Mouse (Mus musculus) MEL (cell line): ENCODE data around the gene Mrpl51. TPM values are rescaled to one million over a fixed set of nuclear protein-coding genes. Genes with fewer than 3 reads are reported as not detected.

Experiments
- DNase-seq: peaks from one replicate; pipeline ENCODE4 v3.0.0; 2011; ENCODE audit warnings: low read depth, low spot score
- H3K27ac ChIP-seq: 2 replicates; pipeline ENCODE4 v1.5.1; 2012; ENCODE audit warnings: low read depth, mild to moderate bottlenecking, control low read depth, low read length, moderate library complexity; ENCODE audit not compliant: control insufficient read depth
- H3K27me3 ChIP-seq, 2 experiments: fragments of 150-350 bp in 1 of 2; sonication (generic) in 1 of 2; 2 replicates each; pipeline ENCODE4 v1.6.1; 2012; ENCODE audit warnings: low read length in 2 of 2, mild to moderate bottlenecking in 2 of 2, improper control_type of control experiment in 1 of 2, moderate library complexity in 1 of 2; ENCODE audit not compliant: insufficient read depth in 2 of 2, control insufficient read depth in 1 of 2
- H3K36me3 ChIP-seq, 2 experiments: 2 replicates each; pipeline ENCODE4 v1.6.1; 2012 to 2014; ENCODE audit warnings: low read length in 2 of 2, improper control_type of control experiment in 1 of 2, inconsistent platforms in 1 of 2, mild to moderate bottlenecking in 1 of 2; ENCODE audit not compliant: insufficient read depth in 2 of 2, control insufficient read depth in 1 of 2
- H3K4me1 ChIP-seq, 2 experiments: fragments of 150-350 bp in 1 of 2; sonication (generic) in 1 of 2; 2 replicates each; pipeline ENCODE4 v1.6.1; 2012; ENCODE audit warnings: low read length in 2 of 2, improper control_type of control experiment in 1 of 2, mild to moderate bottlenecking in 1 of 2; ENCODE audit not compliant: insufficient read depth in 2 of 2, control insufficient read depth in 1 of 2
- H3K4me3 ChIP-seq, 2 experiments: fragments of 150-350 bp in 1 of 2; sonication (generic) in 1 of 2; 2 replicates each; pipeline ENCODE4 v1.5.1; 2012; ENCODE audit warnings: low read depth in 2 of 2, low read length in 2 of 2, mild to moderate bottlenecking in 2 of 2, moderate library complexity in 2 of 2, control low read depth in 1 of 2, improper control_type of control experiment in 1 of 2; ENCODE audit not compliant: control insufficient read depth in 1 of 2, insufficient read depth in 1 of 2
- H3K79me2 ChIP-seq: 2 replicates; pipeline ENCODE4 v1.6.1; 2012; ENCODE audit warnings: mild to moderate bottlenecking, low read length, moderate library complexity; ENCODE audit not compliant: control insufficient read depth, poor library complexity, insufficient read depth
- H3K9ac ChIP-seq: 2 replicates; pipeline ENCODE4 v1.6.1; 2012; ENCODE audit warnings: low read depth, mild to moderate bottlenecking, control low read depth, low read length, moderate library complexity; ENCODE audit not compliant: control insufficient read depth, poor library complexity, severe bottlenecking
- H3K9me3 ChIP-seq: fragments of 150-350 bp; sonication (generic); replicated peaks from 2 replicates; pipeline ENCODE4 v1.6.1; 2012; ENCODE audit warnings: mild to moderate bottlenecking, low read length, improper control_type of control experiment, moderate library complexity; ENCODE audit not compliant: insufficient read depth
- BHLHE40 ChIP-seq: IDR thresholded peaks from 2 replicates; pipeline ENCODE4 v1.6.1; 2012; ENCODE audit warnings: low read depth, mild to moderate bottlenecking, inconsistent platforms, low read length, improper control_type of control experiment, borderline replicate concordance
- CHD1 ChIP-seq: IDR thresholded peaks from 2 replicates; pipeline ENCODE4 v1.6.1; 2012; ENCODE audit warnings: low read depth, mild to moderate bottlenecking, inconsistent platforms, low read length, improper control_type of control experiment
- CHD2 ChIP-seq: IDR thresholded peaks from 2 replicates; pipeline ENCODE4 v1.6.1; 2011; ENCODE audit warnings: low read length, improper control_type of control experiment
- CTCF ChIP-seq, 3 experiments: IDR thresholded peaks in 2 of 3; conservative IDR thresholded peaks in 1 of 3; 2 replicates each; pipeline ENCODE4 v1.5.1; 2011 to 2012; ENCODE audit warnings: low read length in 3 of 3, low read depth in 2 of 3, mild to moderate bottlenecking in 2 of 3, improper control_type of control experiment in 1 of 3, inconsistent platforms in 1 of 3, mixed read lengths in 1 of 3, moderate library complexity in 1 of 3; ENCODE audit not compliant: control insufficient read depth in 1 of 3, insufficient read depth in 1 of 3, poor library complexity in 1 of 3, severe bottlenecking in 1 of 3
- E2F4 ChIP-seq: IDR thresholded peaks from 2 replicates; pipeline ENCODE4 v1.6.1; 2011; ENCODE audit warnings: low read depth, low read length, improper control_type of control experiment, borderline replicate concordance
- ELF1 ChIP-seq: IDR thresholded peaks from 2 replicates; pipeline ENCODE4 v1.6.1; 2014; ENCODE audit warnings: low read depth, mild to moderate bottlenecking, inconsistent platforms, low read length, improper control_type of control experiment, moderate library complexity
- EP300 ChIP-seq, 2 experiments: IDR thresholded peaks; 2 replicates each; pipeline ENCODE4 v1.6.1; 2011; ENCODE audit warnings: improper control_type of control experiment in 2 of 2, low read length in 2 of 2, low read depth in 1 of 2, mild to moderate bottlenecking in 1 of 2
- ETS1 ChIP-seq: IDR thresholded peaks from 2 replicates; pipeline ENCODE4 v1.6.1; 2012; ENCODE audit warnings: low read depth, mild to moderate bottlenecking, inconsistent platforms, low read length, improper control_type of control experiment, moderate library complexity
- GABPA ChIP-seq: IDR thresholded peaks from 2 replicates; pipeline ENCODE4 v1.6.1; 2012; ENCODE audit warnings: low read depth, mild to moderate bottlenecking, inconsistent platforms, low read length, improper control_type of control experiment, moderate library complexity
- GATA1 ChIP-seq: IDR thresholded peaks from 2 replicates; pipeline ENCODE4 v1.6.1; 2011; ENCODE audit warnings: low read depth, low read length, improper control_type of control experiment
- JUND ChIP-seq: IDR thresholded peaks from 2 replicates; pipeline ENCODE4 v1.6.1; 2011; ENCODE audit warnings: low read depth, mild to moderate bottlenecking, improper control_type of control experiment, low read length
- KAT2A ChIP-seq: conservative IDR thresholded peaks from 2 replicates; pipeline ENCODE4 v1.6.1; 2012; ENCODE audit warnings: low read depth, low read length, improper control_type of control experiment, inconsistent platforms
- MAFK ChIP-seq: IDR thresholded peaks from 2 replicates; pipeline ENCODE4 v1.6.1; 2011; ENCODE audit warnings: low read depth, mild to moderate bottlenecking, low read length, improper control_type of control experiment, borderline replicate concordance
- MAX ChIP-seq: IDR thresholded peaks from 2 replicates; pipeline ENCODE4 v1.6.1; 2011; ENCODE audit warnings: low read length, improper control_type of control experiment
- MAZ ChIP-seq: IDR thresholded peaks from 2 replicates; pipeline ENCODE4 v1.6.1; 2012; ENCODE audit warnings: low read depth, mild to moderate bottlenecking, inconsistent platforms, low read length, improper control_type of control experiment
- MEF2A ChIP-seq: IDR thresholded peaks from 2 replicates; pipeline ENCODE4 v1.6.1; 2014; ENCODE audit warnings: low read depth, mild to moderate bottlenecking, inconsistent platforms, low read length, improper control_type of control experiment; ENCODE audit not compliant: poor library complexity, insufficient replicate concordance, severe bottlenecking; ENCODE audit errors: extremely low read depth
- MXI1 ChIP-seq: IDR thresholded peaks from 2 replicates; pipeline ENCODE4 v1.6.1; 2011; ENCODE audit warnings: mild to moderate bottlenecking, low read depth, low read length, improper control_type of control experiment
- MYB ChIP-seq: IDR thresholded peaks from 2 replicates; pipeline ENCODE4 v1.6.1; 2011; ENCODE audit warnings: mild to moderate bottlenecking, low read depth, low read length, improper control_type of control experiment
- MYC ChIP-seq: IDR thresholded peaks from 2 replicates; pipeline ENCODE4 v1.6.1; 2011; ENCODE audit warnings: low read depth, mild to moderate bottlenecking, low read length, improper control_type of control experiment, moderate library complexity
- NELFE ChIP-seq: IDR thresholded peaks from 2 replicates; pipeline ENCODE4 v1.6.1; 2011; ENCODE audit warnings: low read depth, low read length, improper control_type of control experiment
- NRF1 ChIP-seq: IDR thresholded peaks from 2 replicates; pipeline ENCODE4 v1.6.1; 2014; ENCODE audit warnings: low read depth, mild to moderate bottlenecking, inconsistent platforms, low read length, improper control_type of control experiment, moderate library complexity; ENCODE audit not compliant: poor library complexity, insufficient read depth, severe bottlenecking
- POLR2A ChIP-seq, 2 experiments: IDR thresholded peaks; 2 replicates each; pipeline ENCODE4 v1.6.1; 2011 to 2012; ENCODE audit warnings: low read length in 2 of 2, mild to moderate bottlenecking in 2 of 2, control low read depth in 1 of 2, improper control_type of control experiment in 1 of 2, low read depth in 1 of 2, moderate library complexity in 1 of 2; ENCODE audit not compliant: control insufficient read depth in 1 of 2, insufficient read depth in 1 of 2, poor library complexity in 1 of 2
- POLR2AphosphoS2 ChIP-seq: IDR thresholded peaks from 2 replicates; pipeline ENCODE4 v1.6.1; 2011; ENCODE audit warnings: low read length, improper control_type of control experiment
- POLR2AphosphoS5 ChIP-seq: IDR thresholded peaks from 2 replicates; pipeline ENCODE4 v1.6.1; 2012; ENCODE audit warnings: low read depth, borderline replicate concordance, mild to moderate bottlenecking, inconsistent platforms, low read length, moderate library complexity, mixed read lengths
- RAD21 ChIP-seq: IDR thresholded peaks from 2 replicates; pipeline ENCODE4 v1.6.1; 2011; ENCODE audit warnings: mild to moderate bottlenecking, low read depth, low read length, improper control_type of control experiment
- RCOR1 ChIP-seq: IDR thresholded peaks from 2 replicates; pipeline ENCODE4 v1.6.1; 2012; ENCODE audit warnings: low read depth, mild to moderate bottlenecking, inconsistent platforms, low read length, improper control_type of control experiment
- SMC3 ChIP-seq: IDR thresholded peaks from 2 replicates; pipeline ENCODE4 v1.6.1; 2011; ENCODE audit warnings: low read depth, low read length, improper control_type of control experiment
- TAL1 ChIP-seq: IDR thresholded peaks from 2 replicates; pipeline ENCODE4 v1.6.1; 2012; ENCODE audit warnings: mild to moderate bottlenecking, inconsistent platforms, low read length, moderate library complexity, mixed read lengths
- TBP ChIP-seq: IDR thresholded peaks from 2 replicates; pipeline ENCODE4 v1.8.0; 2011; ENCODE audit warnings: low read depth, low read length, improper control_type of control experiment
- TCF12 ChIP-seq: IDR thresholded peaks from 2 replicates; pipeline ENCODE4 v1.6.1; 2014; ENCODE audit warnings: low read depth, mild to moderate bottlenecking, inconsistent platforms, low read length, improper control_type of control experiment, moderate library complexity
- UBTF ChIP-seq: IDR thresholded peaks from 2 replicates; pipeline ENCODE4 v1.6.1; 2012; ENCODE audit warnings: low read depth, mild to moderate bottlenecking, inconsistent platforms, low read length, improper control_type of control experiment, moderate library complexity, borderline replicate concordance; ENCODE audit not compliant: insufficient read depth
- USF1 ChIP-seq: IDR thresholded peaks from 2 replicates; pipeline ENCODE4 v1.6.1; 2014; ENCODE audit warnings: low read depth, mild to moderate bottlenecking, inconsistent platforms, low read length, improper control_type of control experiment, moderate library complexity
- USF2 ChIP-seq, 2 experiments: IDR thresholded peaks; 2 replicates each; pipeline ENCODE4 v1.6.1; 2011 to 2012; ENCODE audit warnings: improper control_type of control experiment in 2 of 2, low read length in 2 of 2, borderline replicate concordance in 1 of 2, inconsistent platforms in 1 of 2, low read depth in 1 of 2, mild to moderate bottlenecking in 1 of 2; ENCODE audit not compliant: insufficient read depth in 1 of 2
- ZC3H11A ChIP-seq: IDR thresholded peaks from 2 replicates; pipeline ENCODE4 v1.6.1; 2012; ENCODE audit warnings: low read depth, mild to moderate bottlenecking, inconsistent platforms, low read length, improper control_type of control experiment
- ZKSCAN1 ChIP-seq: IDR thresholded peaks from 2 replicates; pipeline ENCODE4 v1.6.1; 2012; ENCODE audit warnings: low read depth, mild to moderate bottlenecking, inconsistent platforms, low read length, improper control_type of control experiment, moderate library complexity
- ZMIZ1 ChIP-seq: IDR thresholded peaks from 2 replicates; pipeline ENCODE4 v1.6.1; 2012; ENCODE audit warnings: low read depth, mild to moderate bottlenecking, inconsistent platforms, low read length, improper control_type of control experiment, moderate library complexity
- ZNF384 ChIP-seq: IDR thresholded peaks from 2 replicates; pipeline ENCODE4 v1.6.1; 2012; ENCODE audit warnings: low read depth, mild to moderate bottlenecking, inconsistent platforms, low read length, improper control_type of control experiment
- polyA plus RNA-seq, 2 experiments: library from polyadenylated mRNA; stranded (reverse) in 1 of 2; unstranded in 1 of 2; fragments of >175 nt in 1 of 2; fragments of >200 nt in 1 of 2; gene quantifications; 2 replicates each; pipeline versions ENCODE4 v1.2.1 to v1.2.4; 2012; ENCODE audit warnings: low replicate concordance in 2 of 2, low read depth in 1 of 2; ENCODE audit not compliant: insufficient read length in 2 of 2, insufficient read depth in 1 of 2, missing spikeins in 1 of 2
- total RNA-seq: library from RNA; depleted of rRNA; stranded (reverse); fragments of 300-350 nt; gene quantifications from 2 replicates; pipeline ENCODE4 v1.2.3, GENCODE M21; 2012

The Mrpl51 gene
- total and polyA plus RNA-seq, 3 experiments = 251 to 286 TPM; not detected in 1

DNA sequence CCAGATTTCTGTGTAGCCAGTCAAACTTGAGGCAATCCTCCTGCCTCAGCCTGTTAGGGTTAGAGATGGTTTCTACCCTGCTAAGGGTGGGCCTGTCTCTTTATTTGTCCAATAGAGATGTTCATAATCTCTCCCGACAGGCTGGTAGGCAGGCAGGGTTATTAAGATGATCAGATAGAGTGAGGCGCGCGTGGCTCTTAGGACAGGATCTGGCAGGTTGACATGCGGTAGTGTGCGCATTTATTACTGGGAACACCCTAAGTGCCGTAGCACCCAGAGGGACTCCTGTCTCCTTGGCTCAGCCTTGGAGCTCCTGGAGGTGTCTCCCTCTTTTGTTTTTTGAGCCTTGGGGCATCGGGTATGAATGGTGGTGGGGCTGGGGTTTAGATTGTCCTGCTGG, 36.3 kb upstream of the Mrpl51 start:
- H3K27ac ChIP-seq = peak overlapping the region; percentile 49
- peaks cover 52% of the 10 kb centered on the region for H3K79me2 ChIP-seq
- DNase-seq = peak; percentile 82
- no peaks in the 10 kb centered on the region for H3K9me3 ChIP-seq
- H3K4me3 ChIP-seq = peak overlapping the region; percentile 52 to 59
- peaks cover 0 to 32% of the 10 kb centered on the region in 2 experiments; a peak in 2 of 4 replicates for H3K36me3 ChIP-seq
- peaks cover 0 to 51% of the 10 kb centered on the region in 2 experiments for H3K4me1 ChIP-seq
- peak overlapping the region; percentile 68 for H3K9ac ChIP-seq
- H3K27me3 ChIP-seq = no peaks in the 10 kb centered on the region
- TF ChIP-seq GATA1 = peak; percentile 46; the same call in 1 of the 2 replicates
- TF ChIP-seq GABPA = no peak
- no peak for TF ChIP-seq RCOR1
- TF ChIP-seq RAD21 = no peak
- no peak for TF ChIP-seq CHD1
- 0 out of 2 replicates have a peak, but pooled peaks have one; percentile 16 for TF ChIP-seq TBP
- TF ChIP-seq POLR2AphosphoS2 = no peak
- TF ChIP-seq POLR2AphosphoS5 = no peak
- no peak for TF ChIP-seq SMC3
- TF ChIP-seq MAZ = no peak
- no peak for TF ChIP-seq NELFE
- TF ChIP-seq E2F4 = no peak
- TF ChIP-seq KAT2A = no peak
- TF ChIP-seq MEF2A = no peak
- peak; percentile 72; the same call in 1 of the 2 replicates for TF ChIP-seq MYC
- no peak for TF ChIP-seq MAFK
- no peak for TF ChIP-seq BHLHE40
- no peak for TF ChIP-seq CHD2
- TF ChIP-seq TCF12 = peak; percentile 44; the same call in 1 of the 2 replicates
- no peak for TF ChIP-seq CTCF (IDR thresholded peaks at IDR 0.05 in 2 of 3, conservative IDR thresholded peaks at IDR 0.05 in 1 of 3; ENCODE audit: control insufficient read depth in 1 of 3, insufficient read depth in 1 of 3, low read depth in 2 of 3, low read length in 3 of 3, poor library complexity in 1 of 3, severe bottlenecking in 1 of 3)
- no peak for TF ChIP-seq ZKSCAN1
- TF ChIP-seq MYB = no peak
- TF ChIP-seq ZNF384 = no peak
- TF ChIP-seq NRF1 = no peak
- TF ChIP-seq UBTF = no peak
- peak; percentile 42; the same call in 1 of the 2 replicates for TF ChIP-seq ETS1
- no peak for TF ChIP-seq ZC3H11A
- peak in 1 of 2 experiments; percentile 41; a peak in 2 of 4 replicates for TF ChIP-seq EP300 (IDR thresholded peaks at IDR 0.05; ENCODE audit: low read depth in 1 of 2, low read length in 2 of 2)
- peak; percentile 84 for TF ChIP-seq MAX
- no peak for TF ChIP-seq ELF1
- TF ChIP-seq MXI1 = peak; percentile 97
- no peak for TF ChIP-seq JUND
- peak in 1 of 2 experiments; percentile 35; a peak in 1 of 4 replicates for TF ChIP-seq POLR2A (IDR thresholded peaks at IDR 0.05; ENCODE audit: control insufficient read depth in 1 of 2, insufficient read depth in 1 of 2, low read depth in 1 of 2, low read length in 2 of 2, poor library complexity in 1 of 2)
- no peak for TF ChIP-seq ZMIZ1
- TF ChIP-seq USF2 (IDR thresholded peaks at IDR 0.05; ENCODE audit: borderline replicate concordance in 1 of 2, insufficient read depth in 1 of 2, low read depth in 1 of 2, low read length in 2 of 2) = no peak
- TF ChIP-seq TAL1 = peak; percentile 40; the same call in 1 of the 2 replicates
- no peak for TF ChIP-seq USF1
